Mouse (Mus musculus) spleen, adult 2 months (tissue): Measurements from ENCODE around the gene Prkcb. TPM values are rescaled to one million over a fixed set of nuclear protein-coding genes. Genes with fewer than 3 reads are reported as not detected.
A peak's percentile ranks its signal among the peaks of the same experiment; 100 is the strongest.

ENCODE experiments used
- DNase-seq, 2 experiments: peaks; one replicate each; pipeline versions ENCODE4 v3.0.0 to v3.0.0-alpha.2; 2012 to 2021; ENCODE audit warnings: low spot score in 2 of 2, low read depth in 1 of 2
- H3K27ac ChIP-seq: fragments of 200-500 bp; 2 replicates; pipeline ENCODE4 v1.5.1; 2012; ENCODE audit warnings: low read length, inconsistent platforms; ENCODE audit not compliant: insufficient read depth
- H3K27me3 ChIP-seq: fragments of 200-500 bp; 2 replicates; pipeline ENCODE4 v1.6.1; 2012; ENCODE audit warnings: mild to moderate bottlenecking, moderate library complexity, low read length, inconsistent platforms; ENCODE audit not compliant: control insufficient read depth, insufficient read depth
- H3K36me3 ChIP-seq: fragments of 200-500 bp; 2 replicates; pipeline ENCODE4 v1.6.1; 2012; ENCODE audit warnings: mild to moderate bottlenecking, low read length, inconsistent platforms; ENCODE audit not compliant: control insufficient read depth, insufficient read depth
- H3K4me1 ChIP-seq: fragments of 200-500 bp; 2 replicates; pipeline ENCODE4 v1.6.1; 2011; ENCODE audit warnings: inconsistent platforms; ENCODE audit not compliant: control insufficient read depth, insufficient read depth, insufficient read length
- H3K4me3 ChIP-seq: fragments of 200-500 bp; 2 replicates; pipeline ENCODE4 v1.5.1; 2011; ENCODE audit warnings: mild to moderate bottlenecking, inconsistent platforms; ENCODE audit not compliant: insufficient read depth, insufficient read length; ENCODE audit errors: extremely low read depth
- CTCF ChIP-seq: fragments of 200-500 bp; IDR thresholded peaks from 2 replicates; pipeline ENCODE4 v1.5.1; 2011; ENCODE audit warnings: mild to moderate bottlenecking, inconsistent platforms; ENCODE audit not compliant: insufficient read depth, insufficient read length, insufficient replicate concordance; ENCODE audit errors: extremely low read depth
- POLR2A ChIP-seq: fragments of 200-500 bp; IDR thresholded peaks from 2 replicates; pipeline ENCODE4 v1.6.1; 2011; ENCODE audit warnings: low read depth, low read length, inconsistent platforms
- WGBS: fragments of 180-500 bp; shearing (Covaris S2); methylation state at CpG from one replicate; pipeline ENCODE4 v1.1.7; 2018; 5-methylcytosine and 5-hydroxymethylcytosine counted together
- polyA plus RNA-seq: library from polyadenylated mRNA; depleted of rRNA; stranded (reverse); fragments of >200 nt; gene quantifications from 2 replicates; pipeline ENCODE4 v1.2.3, GENCODE M21; 2012

Gene Prkcb
- polyA plus RNA-seq, 1 experiment: 106 TPM

- no peak for DNase-seq
- Histone ChIP-seq H3K4me3 (no peak overlapping the region), H3K36me3 (peaks cover 1% of the 10 kb centered on the region; the same call in 1 of the 2 replicates), H3K27ac (no peak overlapping the region), H3K4me1 (0 out of 2 replicates have a peak, but pooled peaks cover 2% of the 10 kb centered on the region), H3K27me3 (no peaks in the 10 kb centered on the region)
- WGBS: 76% methylated on average over 4 of the region's 4 CpGs
- TF ChIP-seq CTCF: no peak
- TF ChIP-seq POLR2A: no peak
Measured at GRCm38 (mm10) chr7:122434941-122435340, 146.4 kb downstream of the Prkcb start.

GRCm38 (mm10) chr7:122435561-122435960, 147.0 kb downstream of the Prkcb start:
- H3K27ac ChIP-seq: no peak overlapping the region
- DNase-seq: no peak
- TF ChIP-seq POLR2A: no peak
- no peak for TF ChIP-seq CTCF
- H3K27me3 ChIP-seq: no peaks in the 10 kb centered on the region
- no peak overlapping the region for H3K4me3 ChIP-seq
- WGBS: 92% methylated on average over 7 of the region's 7 CpGs
- H3K4me1 ChIP-seq: 0 out of 2 replicates have a peak, but pooled peaks cover 2% of the 10 kb centered on the region
- H3K36me3 ChIP-seq: no peaks in the 10 kb centered on the region; the same call in 1 of the 2 replicates

DNA sequence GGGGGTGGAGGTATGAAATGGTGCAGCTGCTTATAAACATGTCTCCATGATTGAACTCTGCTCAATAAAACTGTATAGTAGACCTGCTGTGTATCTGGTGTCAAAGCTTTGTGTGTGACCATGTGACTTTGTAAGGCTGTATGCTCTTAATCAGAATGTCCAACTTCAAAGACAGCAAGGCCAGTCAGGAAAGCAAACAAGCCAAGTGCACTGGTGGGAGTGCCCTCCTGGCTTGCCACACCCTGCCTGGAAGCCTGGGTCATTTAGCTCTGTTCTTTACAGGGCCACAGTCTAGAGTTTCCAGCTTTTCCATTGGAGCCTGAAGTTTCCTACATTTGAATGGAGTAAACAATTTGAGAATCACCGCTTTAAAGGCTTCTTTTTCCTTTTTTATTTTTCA, 148.8 kb downstream of the Prkcb start:
- 0 out of 2 replicates have a peak, but pooled peaks cover 2% of the 10 kb centered on the region for H3K4me1 ChIP-seq
- TF ChIP-seq POLR2A: no peak
- no peak for TF ChIP-seq CTCF
- WGBS: 91% methylated on average over 1 of the region's 1 CpGs
- no peak overlapping the region for H3K27ac ChIP-seq
- no peaks in the 10 kb centered on the region; the same call in 1 of the 2 replicates for H3K36me3 ChIP-seq
- H3K4me3 ChIP-seq: no peak overlapping the region
- H3K27me3 ChIP-seq: no peaks in the 10 kb centered on the region
- no peak for DNase-seq

DNA sequence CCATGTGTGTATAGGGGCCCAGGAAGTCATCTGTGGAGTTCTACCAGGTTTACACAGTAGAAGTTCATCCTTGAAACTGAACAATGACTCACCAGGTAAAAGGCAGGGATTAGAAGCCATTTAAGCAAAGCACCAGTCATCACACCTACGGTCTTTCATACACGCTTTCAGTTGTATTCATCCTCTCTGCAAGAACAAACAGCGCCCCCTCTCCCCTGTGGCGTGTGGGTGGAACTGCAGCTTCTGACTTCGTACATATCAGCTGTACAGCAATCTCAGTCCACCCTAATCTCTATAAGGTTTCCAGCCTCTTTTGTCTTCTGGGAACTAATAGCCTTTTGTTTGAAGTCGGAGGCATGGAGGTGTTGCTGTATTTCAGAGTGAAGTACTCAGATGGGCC, 156.5 kb downstream of the Prkcb start:
- H3K27ac ChIP-seq: no peak overlapping the region
- H3K4me3 ChIP-seq: no peak overlapping the region
- TF ChIP-seq POLR2A (no peak), CTCF (peak; percentile 68; the same call in 1 of the 2 replicates)
- no peaks in the 10 kb centered on the region for H3K4me1 ChIP-seq
- H3K36me3 ChIP-seq: peaks cover 1% of the 10 kb centered on the region; the same call in 1 of the 2 replicates
- 66% methylated on average over 6 of the region's 6 CpGs for WGBS
- DNase-seq: peak; percentile 42 to 59
- H3K27me3 ChIP-seq: no peaks in the 10 kb centered on the region

- Histone ChIP-seq H3K36me3 (peaks cover 3% of the 10 kb centered on the region), H3K4me1 (no peaks in the 10 kb centered on the region), H3K27ac (no peak overlapping the region), H3K27me3 (no peaks in the 10 kb centered on the region), H3K4me3 (no peak overlapping the region)
- no peak for DNase-seq
- TF ChIP-seq CTCF: no peak
- TF ChIP-seq POLR2A: no peak
- WGBS: 81% methylated on average over 8 of the region's 8 CpGs
Measured at GRCm38 (mm10) chr7:122452671-122453070, 164.1 kb downstream of the Prkcb start.

- Histone ChIP-seq H3K27ac (no peak overlapping the region), H3K36me3 (peaks cover 13% of the 10 kb centered on the region), H3K4me1 (no peaks in the 10 kb centered on the region), H3K27me3 (no peaks in the 10 kb centered on the region), H3K4me3 (no peak overlapping the region)
- TF ChIP-seq POLR2A (no peak), CTCF (peak; percentile 89; the same call in 1 of the 2 replicates)
- WGBS: 69% methylated on average over 9 of the region's 9 CpGs
- DNase-seq: peak; percentile 59 to 80
Measured at GRCm38 (mm10) chr7:122459203-122459965, 170.8 kb downstream of the Prkcb start.

DNA sequence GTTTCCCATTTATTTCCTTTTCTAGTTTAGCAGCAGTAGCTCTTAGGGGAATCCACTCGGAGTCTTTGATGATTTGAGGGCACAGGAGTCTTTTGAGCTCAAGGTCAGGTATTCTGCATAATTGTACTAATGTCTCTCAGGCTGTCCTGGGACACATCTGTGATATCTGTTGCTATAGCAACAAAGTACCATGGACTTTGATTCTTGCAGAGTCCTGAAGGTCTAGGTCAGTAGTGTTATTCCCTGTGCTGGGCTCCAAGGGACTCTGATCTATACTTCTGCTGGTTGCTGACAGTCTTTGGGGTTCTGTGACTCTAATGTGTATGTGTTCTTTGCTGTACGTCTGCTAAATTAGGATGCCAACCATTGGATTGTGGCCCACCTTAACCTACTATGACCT, 171.5 kb downstream of the Prkcb start:
- DNase-seq: no peak
- TF ChIP-seq CTCF: no peak
- TF ChIP-seq POLR2A: no peak

More for the DNA sequence above, 171.5 kb downstream of the Prkcb start:
- no peak overlapping the region for H3K27ac ChIP-seq
- 54% methylated on average over 2 of the region's 2 CpGs for WGBS
- peaks cover 13% of the 10 kb centered on the region for H3K36me3 ChIP-seq
- H3K27me3 ChIP-seq: no peaks in the 10 kb centered on the region
- no peak overlapping the region for H3K4me3 ChIP-seq
- H3K4me1 ChIP-seq: no peaks in the 10 kb centered on the region
